8 mouse cellular contexts compared by ENCODE assay signal in genomic region chr10:111972542-111973361, GRCm38 (mm10). TPM values are rescaled to one million over a fixed set of nuclear protein-coding genes. Genes with fewer than 3 reads are reported as not detected.
A peak's percentile ranks its signal among the peaks of the same experiment; 100 is the strongest.
DNase-seq lines count a peak whose midpoint lies in the region; ATAC-seq lines count a peak whose summit lies in the region.

Gene Krr1 (plus strand): TSS chr10:111972664.

- under 1% methylated on average over 51 of the region's 51 CpGs for WGBS in heart, embryonic 14.5 days
- WGBS in liver, embryonic 13.5 days (ENCODE audit: insufficient replicate concordance): under 1% methylated on average over 51 of the region's 51 CpGs
- under 1% methylated on average over 51 of the region's 51 CpGs for WGBS in stomach, embryonic 16.5 days

- peak within 1 kb of the TSS; percentile 93 for H3K4me2 ChIP-seq in heart, embryonic 14.5 days (ENCODE audit: low read length)
- H3K4me2 ChIP-seq in liver, embryonic 13.5 days: peak within 1 kb of the TSS; percentile 73
- peak within 1 kb of the TSS; percentile 59 for H3K4me2 ChIP-seq in stomach, embryonic 16.5 days (ENCODE audit: low read depth, low read length)

- H3K27ac ChIP-seq in heart, embryonic 14.5 days (replicated peaks in 1 of 2; ENCODE audit: control insufficient read depth in 1 of 2, insufficient read depth in 1 of 2, low read depth in 2 of 2, low read length in 2 of 2): no peak within 1 kb of the TSS; a peak in 1 of 4 replicates
- peak within 1 kb of the TSS; percentile 69 for H3K27ac ChIP-seq in liver, embryonic 13.5 days
- H3K27ac ChIP-seq in stomach, embryonic 16.5 days (ENCODE audit: low read length): peak within 1 kb of the TSS; percentile 36; the same call in 1 of the 2 replicates

- peak; percentile 98 for ATAC-seq in CD4-positive, CD25-positive, alpha-beta regulatory T cell, adult 4 months
- ATAC-seq in heart, embryonic 14.5 days (ENCODE audit: insufficient number of reproducible peaks, insufficient read depth, low FRiP score, low read depth): peak; percentile 96
- peak; percentile 99 for ATAC-seq in liver, embryonic 13.5 days (ENCODE audit: low read depth)
- ATAC-seq in stomach, embryonic 16.5 days (ENCODE audit: insufficient read depth, low FRiP score): peak; percentile 99

- H3K9ac ChIP-seq in heart, embryonic 14.5 days (ENCODE audit: low read length): peak within 1 kb of the TSS; percentile 82
- H3K9ac ChIP-seq in liver, embryonic 13.5 days: peak within 1 kb of the TSS; percentile 87
- H3K9ac ChIP-seq in stomach, embryonic 16.5 days (ENCODE audit: low read length): peak within 1 kb of the TSS; percentile 88

- H3K9me3 ChIP-seq in heart, embryonic 14.5 days (ENCODE audit: control insufficient read depth, low read length): 0 out of 2 replicates have a peak, but pooled peaks cover 3% of the 10 kb centered on the region
- no peaks in the 10 kb centered on the region for H3K9me3 ChIP-seq in liver, embryonic 13.5 days (replicated peaks)
- H3K9me3 ChIP-seq in stomach, embryonic 16.5 days (replicated peaks; ENCODE audit: control insufficient read depth, low read length): no peaks in the 10 kb centered on the region

- H3K4me3 ChIP-seq in heart, embryonic 14.5 days (ENCODE audit: control insufficient read depth in 1 of 2, insufficient read depth in 1 of 2, low read depth in 1 of 2, low read length in 2 of 2): peak within 1 kb of the TSS; percentile 69 to 93
- peak within 1 kb of the TSS; percentile 91 for H3K4me3 ChIP-seq in liver, embryonic 13.5 days (replicated peaks)
- peak within 1 kb of the TSS; percentile 79 for H3K4me3 ChIP-seq in stomach, embryonic 16.5 days (replicated peaks; ENCODE audit: low read length)

- peaks cover 0 to 8% of the 10 kb centered on the region in 2 experiments; a peak in 3 of 4 replicates for H3K4me1 ChIP-seq in heart, embryonic 14.5 days (ENCODE audit: control insufficient read depth in 2 of 2, insufficient read depth in 2 of 2, low read length in 2 of 2)
- peaks cover 14% of the 10 kb centered on the region for H3K4me1 ChIP-seq in liver, embryonic 13.5 days (replicated peaks)
- peaks cover 4% of the 10 kb centered on the region; the same call in 1 of the 2 replicates for H3K4me1 ChIP-seq in stomach, embryonic 16.5 days (ENCODE audit: control insufficient read depth, insufficient read depth, low read length)

- H3K36me3 ChIP-seq in heart, embryonic 14.5 days (ENCODE audit: control insufficient read depth, insufficient read depth, low read length): peaks cover 24% of the 10 kb centered on the region
- peaks cover 18% of the 10 kb centered on the region for H3K36me3 ChIP-seq in liver, embryonic 13.5 days
- H3K36me3 ChIP-seq in stomach, embryonic 16.5 days (ENCODE audit: control insufficient read depth, insufficient read depth, low read length): no peaks in the 10 kb centered on the region

- peak; percentile 79 for DNase-seq in c-Kit-negative CD71-positive TER-119-positive erythroid progenitor cells, embryonic 14.5 days (ENCODE audit: low read depth, low spot score)
- peak; percentile 97 for DNase-seq in fibroblast of lung, adult 2 months (ENCODE audit: low read depth)
- peak; percentile 93 for DNase-seq in kidney, postnatal 14 days
- peak; percentile 80 for DNase-seq in liver, embryonic 13.5 days
- peak; percentile 93 for DNase-seq in neural tube, embryonic 10.5 days (ENCODE audit: extremely low spot score, low spot score)

- no peaks in the 10 kb centered on the region for H3K27me3 ChIP-seq in heart, embryonic 14.5 days (ENCODE audit: control insufficient read depth, insufficient read depth, low read length)
- no peaks in the 10 kb centered on the region for H3K27me3 ChIP-seq in liver, embryonic 13.5 days
- H3K27me3 ChIP-seq in stomach, embryonic 16.5 days (ENCODE audit: control insufficient read depth, insufficient read depth, low read length): no peaks in the 10 kb centered on the region

RNA-seq across cellular contexts. Expression of gene Krr1, which starts in this region (rescaled TPM):
- polyA plus RNA-seq in CD4-positive, CD25-positive, alpha-beta regulatory T cell, adult 4 months (2017; shearing (Covaris generic)): 10 to 100 TPM; 43.4 to 46.6 TPM
- 24.8 and 26.5 TPM in 2 replicates for polyA plus RNA-seq in heart, embryonic 14.5 days (2014; fragmentation: Nextera tagmentation; extraction: Ambion mirVana)
- 27.5 and 37.6 TPM in 2 replicates for polyA plus RNA-seq in liver, embryonic 13.5 days (2015; fragmentation: Nextera tagmentation; extraction: Ambion mirVana)
- 38.0 and 40.2 TPM in 2 replicates for polyA plus RNA-seq in stomach, embryonic 16.5 days (2015; fragmentation: Nextera tagmentation; extraction: Ambion mirVana)

Comparison
In these comparisons a context has a peak if more than half of its experiments do, and no peak if none do; other contexts are left out.
1. H3K27ac ChIP-seq: peak in liver, embryonic 13.5 days (single experiment) and stomach, embryonic 16.5 days (single experiment); none in heart, embryonic 14.5 days (0 of 2).
2. Peak in every context shown above with its lines, with median percentiles within 50 percentile points of each other: ATAC-seq, DNase-seq, H3K4me2 ChIP-seq, H3K4me3 ChIP-seq and H3K9ac ChIP-seq.